Mouse (Mus musculus) CH12.LX (cell line): ENCODE results near the gene Abcf2. TPM values are rescaled to one million over a fixed set of nuclear protein-coding genes. Genes with fewer than 3 reads are reported as not detected.

Experiments used
- DNase-seq: peaks from one replicate; pipeline ENCODE4 v3.0.0-alpha.2; 2013; ENCODE audit errors: extremely low read depth
- H3K27ac ChIP-seq: 2 replicates; pipeline ENCODE4 v1.5.1; 2012; ENCODE audit warnings: low read depth, mild to moderate bottlenecking, control low read depth, moderate library complexity; ENCODE audit not compliant: insufficient read depth
- H3K27me3 ChIP-seq: replicated peaks from 2 replicates; pipeline ENCODE3; 2012; ENCODE audit warnings: inconsistent platforms
- H3K36me3 ChIP-seq, 2 experiments: replicated peaks in 1 of 2; 2 replicates each; pipeline versions ENCODE3 to v1.6.1; 2012; ENCODE audit warnings: inconsistent platforms in 1 of 2, low read length in 1 of 2, mild to moderate bottlenecking in 1 of 2, mixed read lengths in 1 of 2, moderate library complexity in 1 of 2; ENCODE audit not compliant: control insufficient read depth in 1 of 2, insufficient read depth in 1 of 2
- H3K4me1 ChIP-seq, 2 experiments: 2 replicates each; pipeline ENCODE4 v1.6.1; 2012; ENCODE audit warnings: inconsistent platforms in 1 of 2, moderate library complexity in 1 of 2; ENCODE audit not compliant: insufficient read depth in 2 of 2, control insufficient read depth in 1 of 2
- H3K4me2 ChIP-seq: 2 replicates; pipeline ENCODE4 v1.6.1; 2012; ENCODE audit warnings: low read depth, mild to moderate bottlenecking, control low read depth; ENCODE audit not compliant: poor library complexity, insufficient read depth, severe bottlenecking
- H3K4me3 ChIP-seq, 3 experiments: fragments of 150-350 bp in 1 of 3; sonication (generic) in 1 of 3; replicated peaks in 1 of 3; 2 replicates each; pipeline versions ENCODE3 to v1.5.1; 2011 to 2012; ENCODE audit warnings: low read depth in 2 of 3, low read length in 2 of 3, mild to moderate bottlenecking in 2 of 3, moderate library complexity in 2 of 3, control low read depth in 1 of 3, improper control_type of control experiment in 1 of 3, inconsistent platforms in 1 of 3, mixed read lengths in 1 of 3; ENCODE audit not compliant: poor library complexity in 1 of 3
- H3K79me2 ChIP-seq: replicated peaks from 2 replicates; pipeline ENCODE4 v1.6.1; 2012; ENCODE audit warnings: mild to moderate bottlenecking, moderate library complexity; ENCODE audit not compliant: control insufficient read depth, poor library complexity, insufficient read depth, severe bottlenecking; ENCODE audit errors: extremely low read depth
- H3K9ac ChIP-seq: 2 replicates; pipeline ENCODE4 v1.6.1; 2012; ENCODE audit warnings: low read depth, mild to moderate bottlenecking, control low read depth, moderate library complexity; ENCODE audit not compliant: insufficient read depth
- H3K9me3 ChIP-seq: replicated peaks from 2 replicates; pipeline ENCODE3; 2012; ENCODE audit warnings: low read length, inconsistent platforms, mixed read lengths
- BHLHE40 ChIP-seq: IDR thresholded peaks from 2 replicates; pipeline ENCODE4 v1.6.1; 2011; ENCODE audit warnings: mild to moderate bottlenecking, low read depth, low read length, improper control_type of control experiment
- CTCF ChIP-seq, 2 experiments: IDR thresholded peaks in 1 of 2; conservative IDR thresholded peaks in 1 of 2; 2 replicates each; pipeline ENCODE4 v1.5.1; 2011 to 2012; ENCODE audit warnings: low read depth in 2 of 2, low read length in 2 of 2, improper control_type of control experiment in 1 of 2, inconsistent platforms in 1 of 2, mild to moderate bottlenecking in 1 of 2, moderate library complexity in 1 of 2
- IRF4 ChIP-seq: IDR thresholded peaks from 2 replicates; pipeline ENCODE4 v1.6.1; 2014; ENCODE audit warnings: low read depth, mild to moderate bottlenecking, inconsistent platforms, low read length, improper control_type of control experiment
- KAT2A ChIP-seq: IDR thresholded peaks from 2 replicates; pipeline ENCODE4 v1.6.1; 2012; ENCODE audit warnings: low read length, improper control_type of control experiment, inconsistent platforms; ENCODE audit not compliant: insufficient replicate concordance
- MAZ ChIP-seq: IDR thresholded peaks from 2 replicates; pipeline ENCODE4 v1.6.1; 2012; ENCODE audit warnings: low read depth, mild to moderate bottlenecking, inconsistent platforms, low read length, improper control_type of control experiment, moderate library complexity
- NRF1 ChIP-seq: IDR thresholded peaks from 2 replicates; pipeline ENCODE4 v1.6.1; 2014; ENCODE audit warnings: low read depth, mild to moderate bottlenecking, inconsistent platforms, low read length, improper control_type of control experiment, moderate library complexity
- PAX5 ChIP-seq: IDR thresholded peaks from 2 replicates; pipeline ENCODE4 v1.6.1; 2012; ENCODE audit warnings: low read length, inconsistent platforms, mixed read lengths
- POLR2A ChIP-seq: IDR thresholded peaks from 2 replicates; pipeline ENCODE4 v1.6.1; 2011; ENCODE audit warnings: low read depth, mild to moderate bottlenecking, improper control_type of control experiment, low read length
- SIN3A ChIP-seq: IDR thresholded peaks from 2 replicates; pipeline ENCODE4 v1.6.1; 2012; ENCODE audit warnings: low read length, improper control_type of control experiment, inconsistent platforms
- USF1 ChIP-seq: IDR thresholded peaks from 2 replicates; pipeline ENCODE4 v1.6.1; 2014; ENCODE audit warnings: low read depth, mild to moderate bottlenecking, inconsistent platforms, low read length, improper control_type of control experiment
- USF2 ChIP-seq: conservative IDR thresholded peaks from 2 replicates; pipeline ENCODE4 v1.6.1; 2011; ENCODE audit warnings: low read depth, low read length, improper control_type of control experiment
- ZC3H11A ChIP-seq: IDR thresholded peaks from 2 replicates; pipeline ENCODE4 v1.6.1; 2012; ENCODE audit warnings: low read depth, mild to moderate bottlenecking, inconsistent platforms, low read length, improper control_type of control experiment
- ZMIZ1 ChIP-seq: IDR thresholded peaks from 2 replicates; pipeline ENCODE4 v1.6.1; 2012; ENCODE audit warnings: low read depth, mild to moderate bottlenecking, inconsistent platforms, low read length, improper control_type of control experiment
- ZNF384 ChIP-seq: IDR thresholded peaks from 2 replicates; pipeline ENCODE4 v1.6.1; 2012; ENCODE audit warnings: low read depth, low read length, improper control_type of control experiment, inconsistent platforms
- dilution Hi-C: fragments of 300-500 bp; cut with MboI; formaldehyde crosslinking; loops from 2 replicates; pipeline ENCODE4 v1.14.3; 2020; ENCODE audit warnings: low sequenced_read_pairs; ENCODE audit not compliant: extremely low pct_unique_long_range_greater_than_20kb, extremely low pct_ligation_motif_present
- in situ Hi-C: fragments of 300-500 bp; cut with MboI; formaldehyde crosslinking; loops from 3 replicates; pipeline ENCODE4 v1.14.3; 2019; ENCODE audit warnings: low sequenced_read_pairs, low pct_ligation_motif_present, low pct_unique_long_range_greater_than_20kb, mixed read lengths
- polyA plus RNA-seq: library from polyadenylated mRNA; unstranded; fragments of >175 nt; gene quantifications from 2 replicates; pipeline ENCODE4 v1.2.1, GENCODE M21; 2012; ENCODE audit warnings: low read depth; ENCODE audit not compliant: insufficient read length
- total RNA-seq, 2 experiments: library from RNA; depleted of rRNA; stranded (reverse); fragments of 300-350 nt in 1 of 2; fragments of >200 nt in 1 of 2; gene quantifications; 2 replicates each; pipeline ENCODE4 v1.2.3; 2012 to 2014

The Abcf2 gene
- total and polyA plus RNA-seq, 3 experiments = 118 to 162 (median 162) TPM

GRCm38 (mm10) chr5:24586106-24586505 lies 8.8 kb upstream of the Abcf2 start:
- in situ Hi-C loops (no loop called here), dilution Hi-C loops (no loop called here)
- H3K9ac ChIP-seq = peak overlapping the region; percentile 65
- H3K36me3 ChIP-seq = peaks cover 29 to 33% of the 10 kb centered on the region in 2 experiments
- H3K79me2 ChIP-seq = peaks cover 19% of the 10 kb centered on the region
- peaks cover 8 to 24% of the 10 kb centered on the region in 2 experiments for H3K4me1 ChIP-seq
- H3K27me3 ChIP-seq = no peaks in the 10 kb centered on the region
- DNase-seq = peak; percentile 26
- peak overlapping the region; percentile 88 to 98 (median 90) for H3K4me3 ChIP-seq
- peak overlapping the region; percentile 51; the same call in 1 of the 2 replicates for H3K4me2 ChIP-seq
- no peak overlapping the region for H3K27ac ChIP-seq
- TF ChIP-seq IRF4 (no peak), ZMIZ1 (no peak), NRF1 (no peak), USF1 (peak; percentile 38), USF2 (peak; percentile 47; the same call in 1 of the 2 replicates), POLR2A (no peak), KAT2A (no peak), ZNF384 (no peak), SIN3A (no peak), MAZ (no peak), BHLHE40 (no peak), PAX5 (no peak)
- H3K9me3 ChIP-seq = no peaks in the 10 kb centered on the region

GRCm38 (mm10) chr5:24578109-24578963 lies 1.1 kb upstream of the Abcf2 start:
- peak in 1 of 2 experiments; percentile 53; a peak in 2 of 4 replicates for TF ChIP-seq CTCF (conservative IDR thresholded peaks at IDR 0.05 in 1 of 2, IDR thresholded peaks at IDR 0.05 in 1 of 2; ENCODE audit: low read depth in 2 of 2, low read length in 2 of 2)
- no peak for TF ChIP-seq ZC3H11A
- no peak for DNase-seq
- Histone ChIP-seq H3K79me2 (peaks cover 20% of the 10 kb centered on the region), H3K9me3 (no peaks in the 10 kb centered on the region), H3K27ac (no peak overlapping the region; the same call in 1 of the 2 replicates), H3K27me3 (no peaks in the 10 kb centered on the region), H3K4me2 (peak overlapping the region; percentile 98), H3K9ac (peak overlapping the region; percentile 77), H3K36me3 (peaks cover 20 to 24% of the 10 kb centered on the region in 2 experiments), H3K4me1 (peaks cover 0 to 25% of the 10 kb centered on the region in 2 experiments; a peak in 3 of 4 replicates), H3K4me3 (peak overlapping the region; percentile 63 to 91 (median 77))
- in situ Hi-C loops = no loop called here
- dilution Hi-C loops = no loop called here
